Mouse (Mus musculus) layer of hippocampus, postnatal 25 days (tissue): Measurements from ENCODE around the gene Prkd2. TPM values are rescaled to one million over a fixed set of nuclear protein-coding genes. Genes with fewer than 3 reads are reported as not detected.

Experiments
- DNase-seq, 2 experiments: peaks; one replicate each; pipeline ENCODE4 v3.0.0; 2022; ENCODE audit warnings: mixed read lengths in 2 of 2, low spot score in 1 of 2; ENCODE audit errors: extremely low spot score in 1 of 2
- total RNA-seq, 2 experiments: library from RNA; stranded (reverse); gene quantifications; 2 replicates each; pipeline ENCODE4 v1.2.3; 2021

Prkd2 gene
- total RNA-seq, 2 experiments from 2014 or later: 5.2 to 6.9 TPM

GRCm38 (mm10) chr7:16914453-16915343 is 72.0 kb downstream of the Prkd2 start:
- DNase-seq: no peak

- no peak for DNase-seq
Observed at GRCm38 (mm10) chr7:16915461-16916340, 73.0 kb downstream of the Prkd2 start.

GRCm38 (mm10) chr7:16916342-16917265 is 73.9 kb downstream of the Prkd2 start:
- no peak for DNase-seq

GRCm38 (mm10) chr7:16917447-16917846 is 74.7 kb downstream of the Prkd2 start:
- DNase-seq: no peak

GRCm38 (mm10) chr7:16918014-16918413 is 75.3 kb downstream of the Prkd2 start:
- peak; percentile 55 to 58 for DNase-seq

- no peak for DNase-seq
Observed at GRCm38 (mm10) chr7:16918670-16919069, 76.0 kb downstream of the Prkd2 start.

- no peak for DNase-seq
Observed at GRCm38 (mm10) chr7:16919395-16920149, 76.9 kb downstream of the Prkd2 start.

Other genes starting within 250 kb of the Prkd2 start
- 100 to 1,000 TPM; 125 to 127 TPM for gene Arhgap35, start 227.9 kb upstream of the Prkd2 start, total RNA-seq
- gene Ceacam15, start 167.2 kb upstream of the Prkd2 start, total RNA-seq: not detected
- gene Ceacam9, start 121.0 kb upstream of the Prkd2 start, total RNA-seq: not detected
- 100 to 1,000 TPM; 278 to 315 TPM for gene Ap2s1, start 104.5 kb upstream of the Prkd2 start, total RNA-seq
- 1 to 10 TPM; 2.4 to 3.5 TPM for gene Slc1a5, start 61.6 kb upstream of the Prkd2 start, total RNA-seq
- 100 to 1,000 TPM; 322 to 327 TPM for gene Strn4, start 27.0 kb upstream of the Prkd2 start, total RNA-seq
- gene Fkrp, start 26.2 kb upstream of the Prkd2 start, total RNA-seq: 10 to 100 TPM; 46.7 to 47.7 TPM
- gene Dact3, start 32.4 kb downstream of the Prkd2 start, total RNA-seq: 100 to 1,000 TPM; 150 to 160 TPM
- 1 to 10 TPM; 2.5 to 3.2 TPM for gene Gng8, start 48.9 kb downstream of the Prkd2 start, total RNA-seq
- gene Ptgir, start 63.6 kb downstream of the Prkd2 start, total RNA-seq: under 1 TPM in 1 of 2 experiments, not detected in 1; 0.09 TPM
- 1,000 to 10,000 TPM; 2,256 to 2,439 TPM for gene Calm3, start 81.2 kb downstream of the Prkd2 start, total RNA-seq
- 100 to 1,000 TPM; 320 to 337 TPM for gene Pnmal2, start 101.8 kb downstream of the Prkd2 start, total RNA-seq
- 100 to 1,000 TPM; 104 to 117 TPM for gene Pnmal1, start 116.8 kb downstream of the Prkd2 start, total RNA-seq
- 10 to 100 TPM; 52.6 to 53.6 TPM for gene Gm42372, start 140.2 kb downstream of the Prkd2 start, total RNA-seq
- gene Ccdc8, start 149.8 kb downstream of the Prkd2 start, total RNA-seq: 1 to 10 TPM; 2.2 to 2.5 TPM
- gene Ppp5c, start 185.0 kb downstream of the Prkd2 start, total RNA-seq: 100 to 1,000 TPM; 150 to 153 TPM
- 1 to 10 TPM; 4.1 to 9.1 TPM for gene Hif3a, start 219.5 kb downstream of the Prkd2 start, total RNA-seq
- 1 to 10 TPM; 3.4 to 3.7 TPM for gene Psg16, start 231.1 kb downstream of the Prkd2 start, total RNA-seq